Mouse (Mus musculus): Measurements from ENCODE around the gene Ggt5. TPM values are rescaled to one million over a fixed set of nuclear protein-coding genes. Genes with fewer than 3 reads are reported as not detected.

Gene Ggt5
- polyA plus RNA-seq, 1 experiment from 2014 or later: 1.7 TPM

- H3K27me3 ChIP-seq: peaks cover 12% of the 10 kb centered on the region; the same call in 1 of the 2 replicates
- WGBS: 90% methylated on average over 4 of the region's 4 CpGs
- no peak overlapping the region for H3K4me3 ChIP-seq
- H3K36me3 ChIP-seq: peaks cover 42% of the 10 kb centered on the region
- no peaks in the 10 kb centered on the region for H3K9me3 ChIP-seq
- no peak for ATAC-seq (ENCODE audit: low FRiP score, low read depth)
- no peak overlapping the region for H3K4me2 ChIP-seq (replicated peaks)
- no peak overlapping the region for H3K27ac ChIP-seq (replicated peaks)
- peaks cover 15% of the 10 kb centered on the region for H3K4me1 ChIP-seq
- H3K9ac ChIP-seq (replicated peaks): no peak overlapping the region
Observed at GRCm38 (mm10) chr10:75662575-75662974, 73.4 kb downstream of the Ggt5 start.

- ATAC-seq (ENCODE audit: low FRiP score, low read depth): no peak
- H3K4me1 ChIP-seq: peaks cover 22% of the 10 kb centered on the region
- WGBS: 93% methylated on average over 6 of the region's 6 CpGs
- H3K36me3 ChIP-seq: peaks cover 33% of the 10 kb centered on the region; the same call in 1 of the 2 replicates
- H3K27ac ChIP-seq (replicated peaks): no peak overlapping the region
- H3K9me3 ChIP-seq: no peaks in the 10 kb centered on the region
- H3K27me3 ChIP-seq: peaks cover 31% of the 10 kb centered on the region
- no peak overlapping the region for H3K4me2 ChIP-seq (replicated peaks)
- H3K4me3 ChIP-seq: no peak overlapping the region
- no peak overlapping the region for H3K9ac ChIP-seq (replicated peaks)
Observed at GRCm38 (mm10) chr10:75664673-75665270, 75.6 kb downstream of the Ggt5 start.

GRCm38 (mm10) chr10:75666451-75667030, 77.4 kb downstream of the Ggt5 start:
- Histone ChIP-seq H3K27ac (replicated peaks) (no peak overlapping the region), H3K4me3 (peak overlapping the region; percentile 56), H3K27me3 (peaks cover 31% of the 10 kb centered on the region), H3K4me1 (peaks cover 22% of the 10 kb centered on the region), H3K9me3 (no peaks in the 10 kb centered on the region), H3K9ac (replicated peaks) (peak overlapping the region; percentile 64; the same call in 1 of the 2 replicates), H3K36me3 (peaks cover 41% of the 10 kb centered on the region; the same call in 1 of the 2 replicates), H3K4me2 (replicated peaks) (peak overlapping the region; percentile 99)
- no peak for ATAC-seq (ENCODE audit: low FRiP score, low read depth)
- 43% methylated on average over 4 of the region's 4 CpGs for WGBS

Other genes starting within 250 kb of the Ggt5 start
- 0.07 and 0.26 TPM in 2 replicates for gene Upb1, start 188.2 kb upstream of the Ggt5 start, polyA plus RNA-seq (2016; fragmentation: Nextera tagmentation; extraction: Ambion mirVana)
- gene Snrpd3, start 71.8 kb upstream of the Ggt5 start, polyA plus RNA-seq (2016; fragmentation: Nextera tagmentation; extraction: Ambion mirVana): 174 and 182 TPM in 2 replicates
- gene Gucd1, start 71.4 kb upstream of the Ggt5 start, polyA plus RNA-seq (2016; fragmentation: Nextera tagmentation; extraction: Ambion mirVana): 28.0 and 29.3 TPM in 2 replicates
- gene Lrrc75b, start 29.0 kb upstream of the Ggt5 start, polyA plus RNA-seq (2016; fragmentation: Nextera tagmentation; extraction: Ambion mirVana): 10.0 and 10.3 TPM in 2 replicates
- gene Ggt1, start 27.7 kb upstream of the Ggt5 start, polyA plus RNA-seq (2016; fragmentation: Nextera tagmentation; extraction: Ambion mirVana): 1.0 and 1.2 TPM in 2 replicates
- 2.0 and 2.4 TPM in 2 replicates for gene Susd2, start 54.7 kb downstream of the Ggt5 start, polyA plus RNA-seq (2016; fragmentation: Nextera tagmentation; extraction: Ambion mirVana)
- gene Cabin1, start 175.0 kb downstream of the Ggt5 start, polyA plus RNA-seq (2016; fragmentation: Nextera tagmentation; extraction: Ambion mirVana): 46.3 and 49.2 TPM in 2 replicates
- 82.1 and 83.0 TPM in 2 replicates for gene Ddt, start 184.1 kb downstream of the Ggt5 start, polyA plus RNA-seq (2016; fragmentation: Nextera tagmentation; extraction: Ambion mirVana)
- gene Gm20441, start 191.6 kb downstream of the Ggt5 start, polyA plus RNA-seq (2016; fragmentation: Nextera tagmentation; extraction: Ambion mirVana): not detected in 2 replicates
- gene Gstt3, start 192.1 kb downstream of the Ggt5 start, polyA plus RNA-seq (2016; fragmentation: Nextera tagmentation; extraction: Ambion mirVana): 1.3 and 2.4 TPM in 2 replicates
- gene Gstt1, start 209.2 kb downstream of the Ggt5 start, polyA plus RNA-seq (2016; fragmentation: Nextera tagmentation; extraction: Ambion mirVana): 5.3 and 7.0 TPM in 2 replicates
- not detected in 2 replicates for gene Gstt4, start 233.2 kb downstream of the Ggt5 start, polyA plus RNA-seq (2016; fragmentation: Nextera tagmentation; extraction: Ambion mirVana)
- gene Gstt2, start 248.1 kb downstream of the Ggt5 start, polyA plus RNA-seq (2016; fragmentation: Nextera tagmentation; extraction: Ambion mirVana): 7.7 and 7.9 TPM in 2 replicates

Data from midbrain, embryonic 12.5 days (tissue).